Mouse (Mus musculus) olfactory bulb, adult 2 months (tissue): Measurements from ENCODE around the gene Fgfr2.

ENCODE experiments used
- CTCF ChIP-seq: fragments of 200-500 bp; IDR thresholded peaks from 2 replicates; pipeline ENCODE4 v1.5.1; 2012; ENCODE audit warnings: low read depth, mild to moderate bottlenecking, low read length, moderate library complexity; ENCODE audit not compliant: insufficient read depth
- POLR2A ChIP-seq: fragments of 200-500 bp; IDR thresholded peaks from 2 replicates; pipeline ENCODE4 v1.6.1; 2012; ENCODE audit warnings: mild to moderate bottlenecking, low read depth, low read length, moderate library complexity; ENCODE audit not compliant: insufficient read depth

DNA sequence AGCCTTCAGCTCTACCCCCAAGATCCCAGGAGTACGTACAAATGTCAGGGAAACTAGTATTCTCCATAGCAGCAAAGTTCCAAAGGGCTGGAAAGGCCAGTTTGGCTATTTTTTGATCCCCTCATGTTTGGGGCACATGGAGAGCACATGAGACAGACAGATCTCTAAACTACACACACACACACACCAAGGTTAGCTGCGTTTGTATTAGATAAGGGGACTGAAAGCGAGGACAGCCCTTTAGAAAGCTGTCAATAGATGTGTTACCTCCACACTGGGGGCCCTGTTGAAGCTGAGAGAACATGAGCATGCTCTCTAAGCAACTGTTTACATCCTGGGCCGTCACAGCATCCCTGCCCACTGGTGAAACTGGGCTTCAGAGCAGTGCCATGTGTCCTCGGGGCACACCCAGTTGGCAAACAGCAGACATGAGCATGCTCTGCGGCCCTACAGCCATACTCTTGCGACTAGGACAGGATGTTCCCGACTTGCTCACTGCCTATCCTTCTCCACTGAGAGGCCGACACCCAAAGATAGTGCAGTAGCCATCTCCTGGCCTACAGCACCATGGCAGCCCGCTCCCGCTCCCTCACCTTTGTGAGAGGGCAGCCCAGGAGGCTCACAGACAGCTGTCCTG is 356.8 kb downstream of the Fgfr2 start:
- TF ChIP-seq CTCF (no peak), POLR2A (no peak)
